ENCODE assay signal across 8 mouse cellular contexts in genomic region chr2:154789977-154790655, GRCm38 (mm10). TPM values are rescaled to one million over a fixed set of nuclear protein-coding genes. Genes with fewer than 3 reads are reported as not detected.
DNase-seq lines count a peak whose midpoint lies in the region; ATAC-seq and TF ChIP-seq lines count a peak whose summit lies in the region.

No protein-coding gene starts in this region.

- peaks cover 13% of the 10 kb centered on the region; the same call in 1 of the 2 replicates for H3K36me3 ChIP-seq in forebrain, embryonic 10.5 days (replicated peaks)
- peaks cover 25% of the 10 kb centered on the region for H3K36me3 ChIP-seq in liver, embryonic 12.5 days

- H3K27me3 ChIP-seq in forebrain, embryonic 10.5 days (ENCODE audit: poor library complexity, severe bottlenecking) = no peaks in the 10 kb centered on the region
- no peaks in the 10 kb centered on the region for H3K27me3 ChIP-seq in liver, embryonic 12.5 days (replicated peaks)

- H3K9me3 ChIP-seq in forebrain, embryonic 10.5 days = no peaks in the 10 kb centered on the region
- H3K9me3 ChIP-seq in liver, embryonic 12.5 days (replicated peaks) = no peaks in the 10 kb centered on the region

- ATAC-seq in liver, embryonic 12.5 days = no peak

- peak overlapping the region; percentile 95 for H3K4me3 ChIP-seq in layer of hippocampus, adult 2 months
- H3K4me3 ChIP-seq in forebrain, embryonic 10.5 days = peak overlapping the region; percentile 98
- peak overlapping the region; percentile 97 for H3K4me3 ChIP-seq in liver, embryonic 12.5 days

- H3K9ac ChIP-seq in liver, embryonic 12.5 days = peak overlapping the region; percentile 65

- H3K4me1 ChIP-seq in forebrain, embryonic 10.5 days = peaks cover 56% of the 10 kb centered on the region
- H3K4me1 ChIP-seq in liver, embryonic 12.5 days = peaks cover 79% of the 10 kb centered on the region

- peak overlapping the region; percentile 60; the same call in 1 of the 2 replicates for H3K27ac ChIP-seq in layer of hippocampus, adult 2 months
- peak overlapping the region; percentile 99 for H3K27ac ChIP-seq in forebrain, embryonic 10.5 days
- peak overlapping the region; percentile 94 for H3K27ac ChIP-seq in liver, embryonic 12.5 days

- no peak for DNase-seq in layer of hippocampus, adult 2 months (ENCODE audit: low spot score in 2 of 2)
- DNase-seq in layer of hippocampus, adult 9-11 months = no peak
- peak; percentile 60 for DNase-seq in adrenal gland, adult 8-10 months
- peak; percentile 26 for DNase-seq in forebrain, embryonic 10.5 days (ENCODE audit: extremely low spot score, low spot score)
- DNase-seq in B cell, adult 2 months = no peak
- no peak for DNase-seq in left cerebral cortex, adult 9 months (ENCODE audit: low spot score in 2 of 2)
- no peak for DNase-seq in adipocyte (ENCODE audit: low spot score)

- no peak for TF ChIP-seq CTCF in layer of hippocampus, adult 2 months (conservative IDR thresholded peaks at IDR 0.05)

- H3K4me2 ChIP-seq in liver, embryonic 12.5 days = peak overlapping the region; percentile 81

- WGBS in forebrain, embryonic 10.5 days = 6% methylated on average over 14 of the region's 14 CpGs
- 11% methylated on average over 14 of the region's 14 CpGs for WGBS in liver, embryonic 12.5 days (ENCODE audit: insufficient replicate concordance)

RNA-seq across cellular contexts. Expression of gene Raly, which starts 0.8 kb away (rescaled TPM):
- total RNA-seq in layer of hippocampus, adult 2 months (2021) = 10 to 100 TPM; 62.0 to 68.6 TPM
- 100 to 1,000 TPM; 186 to 218 (median 200) TPM for total RNA-seq in adrenal gland, adult 8-10 months (2022)
- polyA plus RNA-seq in forebrain, embryonic 10.5 days (2016; fragmentation: Nextera tagmentation; extraction: Ambion mirVana) = 45.6 and 56.1 TPM in 2 replicates
- 29.6 and 37.1 TPM in 2 replicates for polyA plus RNA-seq in liver, embryonic 12.5 days (2016; fragmentation: Nextera tagmentation; extraction: Ambion mirVana)

RNA-seq across cellular contexts. Expression of gene a, which starts 1.1 kb away (rescaled TPM):
- total RNA-seq in layer of hippocampus, adult 2 months (2021) = not detected
- not detected for total RNA-seq in adrenal gland, adult 8-10 months (2022)
- polyA plus RNA-seq in forebrain, embryonic 10.5 days (2016; fragmentation: Nextera tagmentation; extraction: Ambion mirVana) = 1.3 and 2.0 TPM in 2 replicates
- polyA plus RNA-seq in liver, embryonic 12.5 days (2016; fragmentation: Nextera tagmentation; extraction: Ambion mirVana) = 0.29 and 0.36 TPM in 2 replicates

RNA-seq across cellular contexts. Expression of gene Gm14214, which starts 20.3 kb away (rescaled TPM):
- not detected for total RNA-seq in layer of hippocampus, adult 2 months (2021)
- total RNA-seq in adrenal gland, adult 8-10 months (2022) = not detected
- not detected in 2 replicates for polyA plus RNA-seq in forebrain, embryonic 10.5 days (2016; fragmentation: Nextera tagmentation; extraction: Ambion mirVana)
- not detected in 2 replicates for polyA plus RNA-seq in liver, embryonic 12.5 days (2016; fragmentation: Nextera tagmentation; extraction: Ambion mirVana)

Comparison
In these comparisons a context has a peak if more than half of its experiments do, and no peak if none do; other contexts are left out.
1. DNase-seq: peak in adrenal gland, adult 8-10 months (single experiment) and forebrain, embryonic 10.5 days (single experiment); none in layer of hippocampus, adult 2 months (0 of 2), layer of hippocampus, adult 9-11 months (single experiment), B cell, adult 2 months (0 of 2), left cerebral cortex, adult 9 months (0 of 2) and adipocyte (single experiment).
2. Peak in every context shown above with its lines, with median percentiles within 50 percentile points of each other: H3K27ac ChIP-seq and H3K4me3 ChIP-seq.